Mouse (Mus musculus) kidney, adult 18-20 months (tissue): ENCODE measurements at regions not wholly inside any gene's neighbourhood (a gene's known extent, or its start where the extent isn't known, plus 50 kb on each side); places are given as distances from the start of the nearest gene placed in this dataset.
A peak's percentile ranks its signal among the peaks of the same experiment; 100 is the strongest.

Experiments
- DNase-seq: peaks from one replicate; pipeline ENCODE4 v3.0.0; 2021

DNA sequence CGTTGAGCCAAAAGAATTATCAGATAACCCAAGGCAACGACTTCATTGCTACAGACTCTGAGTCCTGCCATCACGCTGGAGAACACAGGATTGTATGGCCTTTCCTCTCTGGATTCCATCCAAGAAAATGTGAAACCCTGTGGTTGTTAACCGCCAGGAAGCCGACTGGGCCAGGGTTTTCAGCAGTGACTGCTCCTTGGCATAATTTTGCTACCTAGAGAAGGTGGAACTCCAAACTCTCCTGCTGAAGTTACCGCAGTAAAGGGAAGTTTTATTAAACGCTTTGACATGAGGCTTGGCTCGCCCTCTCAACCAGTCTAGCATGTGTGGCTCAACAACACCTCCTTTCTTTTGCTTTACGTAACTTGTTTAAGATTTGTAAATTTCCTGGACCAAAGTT lies 116.9 kb downstream of the Wif1 start:
- no peak for DNase-seq

DNA sequence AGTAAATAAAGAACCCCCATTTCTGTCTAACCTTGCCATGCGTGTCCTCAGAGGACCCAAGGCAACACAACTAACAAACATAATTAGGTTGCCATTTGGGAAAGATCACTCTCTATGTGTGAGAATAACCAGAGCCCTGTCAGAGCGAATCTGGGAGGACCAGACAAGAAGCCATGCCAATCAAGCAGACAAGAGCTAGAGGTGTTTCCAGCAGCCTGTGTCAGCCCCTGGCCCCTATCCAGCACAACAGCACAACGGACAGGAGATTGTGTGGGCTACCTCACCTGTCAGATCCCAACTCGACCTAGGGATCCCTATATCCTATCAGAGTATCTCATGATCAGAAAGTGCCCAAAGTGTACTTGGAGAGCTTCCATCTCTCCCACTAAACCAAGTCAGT lies 119.9 kb downstream of the Wif1 start:
- no peak for DNase-seq

GRCm38 (mm10) chr10:121160499-121160898 lies 126.7 kb downstream of the Wif1 start:
- DNase-seq = no peak

- no peak for DNase-seq
Observed at GRCm38 (mm10) chr10:121161201-121161600, 127.4 kb downstream of the Wif1 start.

- no peak for DNase-seq
Observed at GRCm38 (mm10) chr10:121174022-121174421, 140.3 kb downstream of the Wif1 start.

DNA sequence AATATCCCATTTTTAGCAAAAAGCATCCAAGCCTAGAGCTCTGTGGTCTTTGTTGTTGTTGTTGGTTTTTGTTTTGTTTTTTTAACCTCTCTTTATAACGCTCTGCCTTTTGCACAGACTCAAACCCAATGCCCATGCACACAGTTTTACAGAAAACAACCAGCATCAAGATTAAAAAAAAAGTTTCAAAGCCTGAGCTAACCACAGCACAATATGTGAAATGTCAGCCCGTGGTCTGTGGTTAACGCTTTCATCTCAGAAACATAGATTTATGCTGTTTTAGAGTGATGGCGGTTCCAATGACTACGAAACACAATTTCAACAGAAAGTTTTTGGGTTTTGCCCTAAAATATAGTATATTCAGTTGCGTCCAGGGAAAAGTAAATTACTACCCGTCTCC lies 155.4 kb downstream of the Wif1 start:
- no peak for DNase-seq

GRCm38 (mm10) chr10:121199236-121199635 lies 151.8 kb downstream of the Tbc1d30 start:
- no peak for DNase-seq

DNA sequence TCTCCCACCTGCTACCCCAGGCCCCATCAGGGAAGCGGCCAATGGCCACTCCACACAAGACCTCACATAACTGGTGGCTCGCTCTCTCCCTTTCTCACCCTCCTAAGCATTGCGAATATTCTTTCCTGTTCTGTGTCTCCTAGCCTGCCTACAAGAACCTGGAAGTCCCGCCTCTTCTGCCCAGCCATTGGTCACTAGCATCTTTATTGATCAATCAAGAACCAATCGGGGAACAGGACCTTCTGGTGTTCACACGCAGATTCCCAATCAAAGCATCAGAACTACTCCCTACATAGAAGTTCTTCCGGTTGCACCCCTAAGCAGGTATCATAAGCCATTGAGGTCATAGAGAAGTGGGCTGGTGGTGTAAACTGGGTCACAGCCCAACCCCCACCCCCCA lies 148.5 kb downstream of the Tbc1d30 start:
- DNase-seq = no peak

DNA sequence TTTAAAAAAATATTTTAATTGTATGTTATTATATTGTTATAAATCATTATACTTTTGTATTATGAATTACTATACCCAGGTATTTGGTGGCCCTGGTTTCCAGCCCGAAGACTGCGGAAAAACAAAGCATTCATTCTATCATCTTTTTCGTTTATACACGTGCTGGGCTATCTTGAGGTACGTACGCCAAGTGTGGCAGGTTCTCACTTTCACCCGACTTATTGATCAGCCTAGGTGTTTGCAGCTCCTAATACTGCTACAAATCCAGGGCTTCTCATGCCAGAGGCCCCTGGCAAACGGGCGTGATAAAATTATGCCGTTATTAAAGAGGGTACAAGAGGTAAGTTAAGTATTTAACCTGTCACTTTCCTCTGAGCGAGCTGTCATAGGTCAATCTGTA lies 145.5 kb downstream of the Tbc1d30 start:
- DNase-seq = no peak

- peak; percentile 73 for DNase-seq
Observed at GRCm38 (mm10) chr10:121206002-121206742, 144.9 kb downstream of the Tbc1d30 start.

DNA sequence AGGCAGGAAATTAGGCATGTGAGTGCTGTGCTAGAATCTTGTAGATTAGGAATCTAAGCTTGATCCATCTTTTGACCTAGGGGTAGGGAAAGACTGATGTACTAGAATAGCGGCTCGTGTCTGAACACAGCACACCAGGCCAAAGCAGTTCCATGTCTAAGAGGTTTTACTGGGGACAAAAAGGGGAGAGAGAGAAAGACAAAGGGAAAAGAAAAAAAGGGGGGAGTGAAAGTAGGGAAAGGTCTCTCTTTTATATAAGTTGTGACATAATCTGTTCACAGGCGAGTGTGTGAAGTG lies 144.4 kb downstream of the Tbc1d30 start:
- no peak for DNase-seq
